Mouse (Mus musculus) bone marrow macrophage, adult 2 months (primary cell): ENCODE data around the gene Dennd2c.

ENCODE experiments used
- CTCF ChIP-seq: IDR thresholded peaks from 2 replicates; pipeline ENCODE4 v1.5.1; 2012; ENCODE audit warnings: low read depth, mild to moderate bottlenecking, low read length, moderate library complexity
- POLR2A ChIP-seq: IDR thresholded peaks from 2 replicates; pipeline ENCODE4 v1.6.1; 2012; ENCODE audit warnings: mild to moderate bottlenecking, low read depth, low read length, borderline replicate concordance

DNA sequence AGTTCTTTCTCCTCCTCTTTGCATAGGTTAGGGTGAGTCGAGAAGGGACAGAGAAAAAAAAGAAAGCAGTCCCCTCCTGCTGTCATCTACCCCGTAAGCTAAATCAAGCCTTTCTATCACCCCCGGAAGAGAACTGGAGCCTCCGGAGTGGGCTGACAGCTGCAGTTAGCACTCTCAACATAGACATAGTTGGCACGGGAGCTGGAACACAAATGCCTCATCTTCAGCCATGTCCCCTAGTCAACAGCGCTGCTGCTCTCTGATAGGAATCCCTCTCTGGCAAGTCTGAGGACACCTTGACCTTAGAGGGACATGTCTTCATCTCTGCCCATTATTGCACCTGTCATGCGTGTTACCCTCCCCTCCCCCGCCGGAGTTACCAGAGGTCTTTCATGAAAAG is 23.1 kb upstream of the Dennd2c start:
- TF ChIP-seq CTCF (no peak), POLR2A (no peak)
